Mouse (Mus musculus) heart, postnatal 0 days (tissue): ENCODE results near the gene Slc9a9. TPM values are rescaled to one million over a fixed set of nuclear protein-coding genes. Genes with fewer than 3 reads are reported as not detected.

Source experiments
- ATAC-seq: fragments of 200-750 bp; cut with Nextera tagmentation; 2 replicates; pipeline ENCODE4 v1.8.0; 2017; ENCODE audit warnings: low read depth, moderate number of reproducible peaks, moderate library complexity; ENCODE audit not compliant: insufficient read depth
- DNase-seq: peaks from one replicate; pipeline ENCODE4 v3.0.0-alpha.2; 2016; ENCODE audit warnings: low spot score
- H3K27ac ChIP-seq: fragments of 300-500 bp; sonication (generic); 2 replicates; pipeline ENCODE4 v1.5.1; 2014; ENCODE audit warnings: low read depth, mild to moderate bottlenecking
- H3K27me3 ChIP-seq: fragments of 300-500 bp; sonication (generic); 2 replicates; pipeline ENCODE4 v1.6.1; 2014; ENCODE audit warnings: low read length, mixed read lengths; ENCODE audit not compliant: control insufficient read depth, insufficient read depth
- H3K36me3 ChIP-seq: fragments of 300-500 bp; sonication (generic); replicated peaks from 2 replicates; pipeline ENCODE4 v1.6.1; 2014; ENCODE audit warnings: low read length, mixed read lengths; ENCODE audit not compliant: control insufficient read depth, insufficient read depth
- H3K4me1 ChIP-seq: fragments of 300-500 bp; sonication (generic); 2 replicates; pipeline ENCODE4 v1.6.1; 2014; ENCODE audit warnings: antibody characterized with exemption; ENCODE audit not compliant: control insufficient read depth, insufficient read depth
- H3K4me2 ChIP-seq: fragments of 300-500 bp; sonication (generic); 2 replicates; pipeline ENCODE4 v1.6.1; 2014; ENCODE audit warnings: low read depth, mild to moderate bottlenecking, low read length, moderate library complexity
- H3K4me3 ChIP-seq: fragments of 300-500 bp; sonication (generic); 2 replicates; pipeline ENCODE4 v1.5.1; 2014; ENCODE audit warnings: low read depth, low read length
- H3K9ac ChIP-seq: fragments of 300-500 bp; sonication (generic); replicated peaks from 2 replicates; pipeline ENCODE4 v1.6.1; 2014; ENCODE audit warnings: low read depth, low read length, mixed read lengths
- H3K9me3 ChIP-seq: fragments of 300-500 bp; sonication (generic); replicated peaks from 2 replicates; pipeline ENCODE4 v1.6.1; 2016; ENCODE audit warnings: low read length; ENCODE audit not compliant: control insufficient read depth
- CTCF ChIP-seq: IDR thresholded peaks from 2 replicates; pipeline ENCODE4 v1.5.1; 2016; ENCODE audit warnings: antibody characterized with exemption, control low read depth, low read depth
- EP300 ChIP-seq: IDR thresholded peaks from 2 replicates; pipeline ENCODE4 v1.6.1; 2016; ENCODE audit warnings: antibody characterized with exemption, low read depth
- WGBS: fragments of 180-500 bp; shearing (Covaris S2); extraction: QIAGEN DNeasy Blood & Tissue Kit; methylation state at CpG from one replicate; pipeline ENCODE4 v1.1.7; 2014; 5-methylcytosine and 5-hydroxymethylcytosine counted together
- polyA plus RNA-seq: library from polyadenylated mRNA; unstranded; fragments of >200 nt; fragmentation: Nextera tagmentation; extraction: Ambion mirVana; gene quantifications from 2 replicates; pipeline ENCODE4 v1.2.1, GENCODE M21; 2015
- total RNA-seq: library from RNA; depleted of rRNA; stranded (reverse); fragments of >200 nt; gene quantifications from 2 replicates; pipeline ENCODE4 v1.2.3, GENCODE M21; 2014; ENCODE audit warnings: low replicate concordance

Slc9a9 gene
- total and polyA plus RNA-seq, 2 experiments from 2014 or later: 1.9 to 7.1 TPM

DNA sequence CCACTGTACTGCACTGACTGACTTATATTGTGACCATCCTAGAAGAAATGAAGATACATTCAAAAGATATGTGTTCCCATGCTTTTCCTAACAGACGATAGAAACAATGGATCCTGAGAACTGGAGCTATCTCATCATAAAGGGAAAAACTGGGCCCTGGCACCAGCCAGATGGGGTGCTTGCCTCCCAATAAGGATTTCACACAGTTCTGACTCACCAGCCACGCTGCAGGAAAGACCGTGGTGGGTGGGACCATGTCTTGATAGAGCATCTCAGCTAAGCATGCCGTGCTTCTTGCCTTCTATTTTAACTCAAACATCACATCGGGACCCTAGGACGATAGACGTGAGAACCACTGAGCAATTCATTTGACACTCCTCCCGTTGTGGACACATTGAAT lies 60.7 kb downstream of the Slc9a9 start:
- Histone ChIP-seq H3K27me3 (no peaks in the 10 kb centered on the region), H3K4me3 (no peak overlapping the region), H3K27ac (no peak overlapping the region), H3K9ac (no peak overlapping the region), H3K36me3 (no peaks in the 10 kb centered on the region), H3K4me1 (no peaks in the 10 kb centered on the region), H3K9me3 (no peaks in the 10 kb centered on the region), H3K4me2 (no peak overlapping the region)
- DNase-seq (no peak), ATAC-seq (no peak)
- 85% methylated on average over 8 of the region's 8 CpGs for WGBS
- TF ChIP-seq EP300: no peak
- no peak for TF ChIP-seq CTCF

- TF ChIP-seq CTCF (no peak), EP300 (no peak)
- no peaks in the 10 kb centered on the region for H3K36me3 ChIP-seq
- ATAC-seq (no peak), DNase-seq (no peak)
- WGBS: 66% methylated on average over 6 of the region's 6 CpGs
- no peak overlapping the region for H3K4me3 ChIP-seq
- no peak overlapping the region for H3K4me2 ChIP-seq
- no peaks in the 10 kb centered on the region for H3K27me3 ChIP-seq
- H3K9ac ChIP-seq: no peak overlapping the region
- no peak overlapping the region for H3K27ac ChIP-seq
- H3K4me1 ChIP-seq: no peaks in the 10 kb centered on the region
- no peaks in the 10 kb centered on the region for H3K9me3 ChIP-seq
Measured at GRCm38 (mm10) chr9:94732136-94732535, 62.4 kb downstream of the Slc9a9 start.

DNA sequence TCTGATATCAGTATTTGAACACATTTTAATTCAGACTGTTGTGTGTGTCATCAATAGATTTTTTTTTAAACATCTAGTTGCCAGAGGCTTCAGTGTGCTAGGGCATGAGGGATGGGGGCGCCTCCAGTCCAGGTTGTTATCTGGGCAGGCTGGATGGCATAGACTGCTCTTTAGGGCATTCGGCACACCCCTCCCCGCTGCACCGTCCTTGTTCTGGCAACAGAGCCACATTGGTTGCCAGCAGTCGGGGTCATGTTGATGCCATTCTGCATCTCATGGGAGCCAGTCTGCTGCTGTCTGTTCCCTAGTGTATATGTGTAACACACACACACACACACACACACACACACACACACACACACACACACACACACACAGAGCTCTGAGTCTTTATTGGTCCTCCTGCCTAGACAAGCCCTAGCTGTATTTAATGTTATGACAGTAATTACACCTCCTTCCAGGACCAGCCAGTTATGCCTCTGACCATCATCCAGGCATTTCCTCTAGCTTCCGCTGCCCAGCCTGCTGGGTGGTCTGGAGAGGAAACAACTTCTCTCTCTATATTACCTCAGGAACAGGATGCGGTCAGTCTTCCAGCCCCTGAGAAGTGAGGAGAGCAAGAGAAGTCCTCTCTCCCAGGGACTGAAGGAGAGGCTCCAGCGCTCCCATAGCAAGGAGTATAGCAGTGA lies 63.0 kb downstream of the Slc9a9 start:
- H3K9ac ChIP-seq: no peak overlapping the region
- H3K27me3 ChIP-seq: no peaks in the 10 kb centered on the region
- no peaks in the 10 kb centered on the region for H3K9me3 ChIP-seq
- H3K4me3 ChIP-seq: no peak overlapping the region
- WGBS: 59% methylated on average over 8 of the region's 8 CpGs
- TF ChIP-seq EP300 (no peak), CTCF (no peak)
- H3K4me1 ChIP-seq: no peaks in the 10 kb centered on the region
- no peak overlapping the region for H3K27ac ChIP-seq
- H3K36me3 ChIP-seq: no peaks in the 10 kb centered on the region
- DNase-seq (no peak), ATAC-seq (no peak)
- no peak overlapping the region for H3K4me2 ChIP-seq

DNA sequence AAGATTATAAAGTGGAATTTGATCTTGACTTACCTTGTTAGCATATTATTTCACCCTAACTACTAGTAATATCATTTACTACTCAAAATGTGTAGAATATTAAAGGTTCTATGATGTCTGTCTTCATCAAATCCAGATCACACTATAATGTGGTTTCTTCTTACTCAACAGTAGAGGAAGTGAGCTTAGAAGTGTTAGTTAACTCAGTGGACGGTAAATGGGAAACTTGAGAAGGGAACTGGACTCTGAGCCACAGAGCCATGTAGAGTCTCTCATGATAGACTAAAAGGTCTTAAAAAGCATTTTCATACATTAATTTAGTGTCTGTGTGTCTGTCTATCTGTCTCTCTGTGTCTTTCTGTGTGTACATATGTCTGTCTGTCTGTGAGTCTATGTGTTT lies 64.6 kb downstream of the Slc9a9 start:
- Histone ChIP-seq H3K9me3 (no peaks in the 10 kb centered on the region), H3K4me1 (no peaks in the 10 kb centered on the region), H3K9ac (no peak overlapping the region), H3K36me3 (no peaks in the 10 kb centered on the region), H3K27me3 (no peaks in the 10 kb centered on the region), H3K27ac (no peak overlapping the region), H3K4me2 (no peak overlapping the region), H3K4me3 (no peak overlapping the region)
- ATAC-seq (no peak), DNase-seq (no peak)
- 77% methylated on average over 1 of the region's 1 CpGs for WGBS
- TF ChIP-seq CTCF (no peak), EP300 (no peak)

GRCm38 (mm10) chr9:94737226-94737625 lies 67.5 kb downstream of the Slc9a9 start:
- 67% methylated on average over 5 of the region's 5 CpGs for WGBS

More at GRCm38 (mm10) chr9:94737226-94737625, 67.5 kb downstream of the Slc9a9 start:
- H3K27ac ChIP-seq: no peak overlapping the region
- no peak overlapping the region for H3K4me3 ChIP-seq
- DNase-seq (no peak), ATAC-seq (no peak)
- no peaks in the 10 kb centered on the region for H3K9me3 ChIP-seq
- H3K36me3 ChIP-seq: no peaks in the 10 kb centered on the region
- H3K27me3 ChIP-seq: no peaks in the 10 kb centered on the region
- H3K9ac ChIP-seq: no peak overlapping the region
- H3K4me2 ChIP-seq: no peak overlapping the region
- TF ChIP-seq EP300: no peak
- TF ChIP-seq CTCF: no peak
- H3K4me1 ChIP-seq: no peaks in the 10 kb centered on the region
